Comparison of ENCODE assay signal across 30 mouse cellular contexts in genomic region chr1:151222561-151223267, GRCm38 (mm10). TPM values are rescaled to one million over a fixed set of nuclear protein-coding genes. Genes with fewer than 3 reads are reported as not detected.
"Had no signal": no experiment of that assay in that cellular context is flagged by ENCODE, and none has a peak within 500 bp of the region (broad histone marks: within the 10 kb centered on the region; RNA-seq: fewer than 3 reads in every experiment).

No protein-coding gene starts in this region.

- H3K4me3 ChIP-seq: intestine, embryonic 15.5 days; limb, embryonic 12.5 days; limb, embryonic 15.5 days; liver, embryonic 13.5 days; lung, embryonic 15.5 days; midbrain, embryonic 12.5 days; midbrain, embryonic 15.5 days; myocyte; neural tube, embryonic 13.5 days had no signal

- DNase-seq: kidney, adult 18-20 months; kidney, adult 9 months; kidney, postnatal 25 days; left cerebral cortex, postnatal 4 days; liver, embryonic 13.5 days; lung, adult 18-20 months; lung, postnatal 10 days; lung, postnatal 36 days; right cerebral cortex, adult 18-20 months; right cerebral cortex, postnatal 14 days; right cerebral cortex, postnatal 4 days; thymus, adult 2 months; thymus, postnatal 14 days; thymus, postnatal 4 days had no signal

- H3K27ac ChIP-seq: intestine, embryonic 15.5 days; kidney, postnatal 0 days; limb, embryonic 12.5 days; limb, embryonic 15.5 days; liver, embryonic 13.5 days; lung, embryonic 15.5 days; midbrain, embryonic 12.5 days; midbrain, embryonic 15.5 days; neural tube, embryonic 13.5 days; stomach, postnatal 0 days had no signal

- ATAC-seq: intestine, embryonic 15.5 days; midbrain, embryonic 15.5 days had no signal

- H3K9me3 ChIP-seq: intestine, embryonic 15.5 days; limb, embryonic 12.5 days; limb, embryonic 15.5 days; liver, embryonic 13.5 days; lung, embryonic 15.5 days; midbrain, embryonic 12.5 days; midbrain, embryonic 15.5 days; neural tube, embryonic 13.5 days had no signal

- H3K27me3 ChIP-seq: intestine, embryonic 15.5 days; limb, embryonic 12.5 days; limb, embryonic 15.5 days; liver, embryonic 13.5 days; lung, embryonic 15.5 days; midbrain, embryonic 12.5 days; midbrain, embryonic 15.5 days; neural tube, embryonic 13.5 days had no signal

- H3K9ac ChIP-seq: intestine, embryonic 15.5 days; limb, embryonic 12.5 days; limb, embryonic 15.5 days; liver, embryonic 13.5 days; lung, embryonic 15.5 days; midbrain, embryonic 12.5 days; midbrain, embryonic 15.5 days; neural tube, embryonic 13.5 days had no signal

- H3K36me3 ChIP-seq: intestine, embryonic 15.5 days; limb, embryonic 12.5 days; limb, embryonic 15.5 days; liver, embryonic 13.5 days; lung, embryonic 15.5 days; midbrain, embryonic 12.5 days; midbrain, embryonic 15.5 days; neural tube, embryonic 13.5 days had no signal

- H3K4me1 ChIP-seq: intestine, embryonic 15.5 days; limb, embryonic 15.5 days; lung, embryonic 15.5 days; midbrain, embryonic 12.5 days; midbrain, embryonic 15.5 days; neural tube, embryonic 13.5 days had no signal

- H3K4me2 ChIP-seq: intestine, embryonic 15.5 days; limb, embryonic 12.5 days; limb, embryonic 15.5 days; liver, embryonic 13.5 days; lung, embryonic 15.5 days; midbrain, embryonic 12.5 days; midbrain, embryonic 15.5 days; neural tube, embryonic 13.5 days had no signal

RNA-seq across cellular contexts. Expression of gene Gm47996, which starts 12.8 kb away (rescaled TPM):
- total RNA-seq: layer of hippocampus, adult 8-10 months; layer of hippocampus, postnatal 14 days; left cerebral cortex, adult 8-10 months; left cerebral cortex, postnatal 14 days; left cerebral cortex, postnatal 4 days; monocyte, adult 5-6 weeks had no signal
- polyA plus RNA-seq: intestine, embryonic 15.5 days; limb, embryonic 12.5 days; lung, embryonic 15.5 days; midbrain, embryonic 15.5 days; neural tube, embryonic 13.5 days; stomach, embryonic 14.5 days; stomach, postnatal 0 days; thymus, adult 2 months had no signal

RNA-seq across cellular contexts. Expression of gene 3110040M04Rik, which starts 18.8 kb away (rescaled TPM):
- total RNA-seq: layer of hippocampus, adult 8-10 months; layer of hippocampus, postnatal 14 days; left cerebral cortex, adult 8-10 months; left cerebral cortex, postnatal 14 days; left cerebral cortex, postnatal 4 days; monocyte, adult 5-6 weeks had no signal
- polyA plus RNA-seq: limb, embryonic 12.5 days; limb, embryonic 15.5 days; lung, embryonic 15.5 days; midbrain, embryonic 12.5 days; midbrain, embryonic 15.5 days; neural tube, embryonic 13.5 days; stomach, embryonic 14.5 days; stomach, postnatal 0 days; thymus, adult 2 months had no signal

RNA-seq across cellular contexts. Expression of gene Gm47995, which starts 24.5 kb away (rescaled TPM):
- total RNA-seq: layer of hippocampus, adult 8-10 months; layer of hippocampus, postnatal 14 days; left cerebral cortex, adult 8-10 months; left cerebral cortex, postnatal 14 days; left cerebral cortex, postnatal 4 days; monocyte, adult 5-6 weeks had no signal
- polyA plus RNA-seq: intestine, embryonic 15.5 days; limb, embryonic 12.5 days; lung, embryonic 15.5 days; midbrain, embryonic 12.5 days; midbrain, embryonic 15.5 days; neural tube, embryonic 13.5 days; stomach, embryonic 14.5 days; stomach, postnatal 0 days; thymus, adult 2 months had no signal

RNA-seq across cellular contexts. Expression of gene Gm8947, which starts 30.5 kb away (rescaled TPM):
- total RNA-seq: layer of hippocampus, adult 8-10 months; layer of hippocampus, postnatal 14 days; left cerebral cortex, adult 8-10 months; left cerebral cortex, postnatal 14 days; left cerebral cortex, postnatal 4 days; monocyte, adult 5-6 weeks had no signal
- polyA plus RNA-seq: limb, embryonic 12.5 days; limb, embryonic 15.5 days; midbrain, embryonic 12.5 days; midbrain, embryonic 15.5 days; neural tube, embryonic 13.5 days; stomach, embryonic 14.5 days; thymus, adult 2 months had no signal

RNA-seq across cellular contexts. Expression of gene Gm47985, which starts 40.4 kb away (rescaled TPM):
- total RNA-seq: layer of hippocampus, postnatal 14 days; left cerebral cortex, adult 8-10 months; left cerebral cortex, postnatal 14 days; left cerebral cortex, postnatal 4 days; monocyte, adult 5-6 weeks had no signal
- polyA plus RNA-seq: intestine, embryonic 15.5 days; limb, embryonic 15.5 days; lung, embryonic 15.5 days; midbrain, embryonic 15.5 days; stomach, embryonic 14.5 days; stomach, postnatal 0 days had no signal
